Mouse (Mus musculus): ENCODE measurements around the gene Cog1.
A peak's percentile ranks its signal among the peaks of the same experiment; 100 is the strongest.

Cog1 gene

DNA sequence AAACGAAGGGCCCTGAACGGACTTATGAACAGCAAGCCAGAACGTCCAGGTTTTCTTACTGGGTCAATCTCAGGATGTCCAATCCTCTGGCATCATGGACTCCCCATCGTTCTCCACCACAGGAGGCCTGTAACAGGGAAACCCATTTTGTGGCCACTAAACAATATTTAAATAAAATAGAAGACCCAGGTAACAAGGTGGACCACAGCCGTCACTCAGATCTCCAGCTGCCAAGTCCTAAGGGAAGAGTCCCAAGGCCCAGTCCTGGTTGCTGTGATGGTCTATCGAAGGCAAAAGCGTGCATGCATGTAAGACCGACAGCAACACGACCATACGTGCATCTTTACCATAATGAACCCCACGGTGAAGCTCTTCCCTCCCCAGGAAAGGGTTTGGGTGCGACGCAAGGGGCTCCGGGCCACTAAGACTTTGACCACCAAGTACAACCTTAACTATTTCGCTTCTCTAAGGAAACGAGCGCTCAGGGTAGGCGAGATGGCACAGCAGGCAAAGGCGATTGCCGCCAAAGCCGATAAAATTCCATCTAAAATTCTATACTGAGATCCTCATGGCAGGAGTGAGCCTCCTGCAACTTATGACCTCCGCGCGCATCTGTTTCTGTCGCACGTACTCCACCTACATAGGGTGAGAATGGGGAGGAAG lies at the start of gene Cog1:
TSS of gene Cog1 (plus strand) at position 480 of the 663 bp plus-strand sequence.
- no peak for DNase-seq (ENCODE audit: inconsistent ontology term)

DNA sequence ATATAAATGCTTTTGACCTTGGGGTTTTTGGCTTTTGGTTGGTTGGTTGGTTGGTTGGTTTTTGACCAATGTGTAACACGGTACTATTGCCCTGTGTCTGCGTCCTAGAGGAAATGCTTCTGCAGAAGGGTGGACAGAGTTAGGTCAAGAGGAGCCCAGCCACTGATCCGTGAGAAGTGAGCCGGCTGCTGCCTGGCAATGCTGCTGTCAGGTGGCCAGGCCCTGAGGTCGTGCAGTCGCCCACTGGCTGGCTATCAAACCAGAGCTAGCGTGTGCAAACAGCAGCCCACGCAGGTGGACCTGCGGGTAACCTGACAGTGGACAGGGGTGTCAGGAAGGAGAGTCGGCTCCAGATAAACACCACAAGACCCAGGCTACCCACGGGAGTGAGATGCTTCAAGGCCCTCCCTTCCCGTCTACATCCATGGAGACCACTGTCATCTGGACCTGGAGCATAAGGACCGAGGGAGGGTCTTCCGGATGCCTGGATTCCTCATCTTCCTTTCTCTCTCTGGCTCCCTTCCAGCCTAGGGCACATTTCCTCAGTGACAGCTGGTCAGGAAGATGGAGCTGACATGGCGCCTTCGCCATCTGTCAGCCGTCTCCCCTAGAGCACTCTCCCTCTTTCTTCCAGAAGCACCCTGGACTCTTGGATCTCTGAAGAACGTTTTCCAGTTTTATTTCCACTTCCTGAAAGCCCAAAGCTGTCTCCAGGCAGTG lies 48.3 kb upstream of the Cog1 start:
- no peak for DNase-seq (ENCODE audit: inconsistent ontology term)

DNA sequence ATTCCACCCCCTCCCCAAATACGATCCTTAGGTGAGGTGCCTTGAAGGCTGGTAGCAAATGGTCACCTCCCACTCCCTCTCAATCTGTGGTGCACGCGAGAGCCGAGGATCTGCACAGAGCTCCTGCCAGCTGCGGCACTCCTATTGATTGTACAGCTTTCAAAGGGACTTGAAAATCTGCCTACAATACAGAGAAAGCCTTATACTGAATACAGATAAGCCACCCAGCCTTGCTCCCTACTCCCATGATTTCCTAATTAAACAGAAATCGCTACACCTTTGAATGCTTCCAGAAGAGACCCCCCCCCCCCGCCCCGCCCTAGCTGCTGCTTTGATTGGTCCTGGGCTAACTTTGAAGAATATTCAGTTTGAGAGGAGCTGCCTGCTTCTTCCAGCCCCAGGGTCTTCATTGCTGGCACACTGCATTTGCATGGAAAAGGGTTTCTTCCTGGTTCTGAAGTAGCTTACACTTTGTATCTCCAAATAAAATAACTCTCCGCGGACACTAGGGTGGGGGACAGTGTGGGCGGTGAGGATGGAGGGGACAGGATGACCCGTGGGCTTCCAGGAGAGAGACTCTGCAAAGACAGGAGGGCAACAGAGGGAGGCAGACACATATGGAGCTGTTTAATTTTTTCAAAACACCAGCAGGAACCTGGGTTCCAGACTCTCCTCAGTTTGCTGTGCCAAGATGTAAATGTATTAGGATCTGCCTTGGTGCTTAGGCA lies 47.2 kb upstream of the Cog1 start:
- DNase-seq (ENCODE audit: inconsistent ontology term): no peak

- no peak for DNase-seq (ENCODE audit: inconsistent ontology term)
Measured at GRCm38 (mm10) chr11:113607556-113607955, 41.4 kb upstream of the Cog1 start.

GRCm38 (mm10) chr11:113609581-113609980 lies 39.4 kb upstream of the Cog1 start:
- no peak for DNase-seq (ENCODE audit: inconsistent ontology term)

DNA sequence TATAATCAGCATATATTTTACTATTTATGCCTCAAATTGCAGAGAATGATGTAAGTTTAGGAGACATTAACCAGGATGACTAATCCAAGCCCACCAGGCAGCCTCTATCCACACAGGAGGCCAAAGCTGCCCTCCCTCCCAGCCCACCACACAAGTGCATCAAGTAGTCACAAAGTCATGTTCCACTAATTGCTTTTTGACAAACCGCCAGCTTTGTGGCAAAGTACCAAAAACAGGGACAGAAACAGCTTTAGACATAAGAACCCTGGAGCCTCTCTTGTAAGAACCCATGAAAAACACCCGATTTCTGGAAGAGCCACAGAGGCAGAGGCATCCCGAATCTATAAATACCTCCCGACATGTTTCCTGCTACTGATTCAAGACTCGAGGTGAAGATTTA lies 38.7 kb upstream of the Cog1 start:
- peak; percentile 76 for DNase-seq (ENCODE audit: inconsistent ontology term)

- DNase-seq (ENCODE audit: inconsistent ontology term): peak; percentile 11
Measured at GRCm38 (mm10) chr11:113611112-113611646, 37.8 kb upstream of the Cog1 start.

DNA sequence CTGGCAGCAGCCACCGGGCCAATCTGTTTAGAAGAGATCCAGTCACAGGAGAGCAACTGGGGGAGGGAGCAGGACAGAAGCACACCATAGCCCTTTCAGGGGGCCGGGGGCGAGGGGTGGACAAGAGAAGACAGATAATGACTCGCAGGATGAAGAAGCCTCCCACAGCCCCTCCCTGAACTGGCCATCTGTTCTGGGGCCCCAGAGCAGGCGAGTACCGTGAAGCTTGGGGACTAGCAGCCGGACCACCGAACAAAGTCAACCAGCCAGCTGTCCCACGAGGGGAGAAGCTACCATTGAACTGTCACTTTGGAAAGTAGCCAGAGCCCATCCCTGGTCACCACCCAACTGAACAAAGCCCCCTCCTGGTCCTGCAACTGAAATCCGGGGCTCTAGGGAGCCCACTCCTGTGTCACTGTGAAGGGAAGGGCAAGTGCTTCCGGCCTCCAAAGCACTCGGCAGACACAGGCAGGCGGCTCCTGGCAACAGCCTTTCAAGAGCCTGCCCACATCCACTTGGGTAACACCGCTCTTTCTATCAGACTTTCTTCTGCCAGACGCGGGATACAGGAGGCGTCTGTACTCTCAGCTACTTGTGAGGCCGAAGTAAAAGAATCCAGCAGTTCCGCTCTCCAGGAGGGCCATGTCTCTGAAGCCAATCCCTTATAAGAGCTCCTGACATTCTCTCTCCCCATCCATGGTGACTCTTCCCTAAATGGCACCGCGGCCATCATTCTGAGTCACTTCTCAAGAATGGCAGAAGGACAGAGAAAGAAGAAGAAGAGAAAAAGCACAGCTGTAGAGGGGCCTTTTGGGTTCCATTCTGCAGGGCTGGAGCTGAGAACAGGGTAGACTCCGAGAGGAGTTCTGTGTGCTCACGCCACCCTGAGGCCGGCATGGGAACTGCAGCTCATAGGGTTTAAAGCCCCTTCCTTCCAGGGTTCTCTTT lies 37.0 kb upstream of the Cog1 start:
- DNase-seq (ENCODE audit: inconsistent ontology term): peak; percentile 86

- no peak for DNase-seq (ENCODE audit: inconsistent ontology term)
Measured at GRCm38 (mm10) chr11:113614476-113614875, 34.5 kb upstream of the Cog1 start.

DNA sequence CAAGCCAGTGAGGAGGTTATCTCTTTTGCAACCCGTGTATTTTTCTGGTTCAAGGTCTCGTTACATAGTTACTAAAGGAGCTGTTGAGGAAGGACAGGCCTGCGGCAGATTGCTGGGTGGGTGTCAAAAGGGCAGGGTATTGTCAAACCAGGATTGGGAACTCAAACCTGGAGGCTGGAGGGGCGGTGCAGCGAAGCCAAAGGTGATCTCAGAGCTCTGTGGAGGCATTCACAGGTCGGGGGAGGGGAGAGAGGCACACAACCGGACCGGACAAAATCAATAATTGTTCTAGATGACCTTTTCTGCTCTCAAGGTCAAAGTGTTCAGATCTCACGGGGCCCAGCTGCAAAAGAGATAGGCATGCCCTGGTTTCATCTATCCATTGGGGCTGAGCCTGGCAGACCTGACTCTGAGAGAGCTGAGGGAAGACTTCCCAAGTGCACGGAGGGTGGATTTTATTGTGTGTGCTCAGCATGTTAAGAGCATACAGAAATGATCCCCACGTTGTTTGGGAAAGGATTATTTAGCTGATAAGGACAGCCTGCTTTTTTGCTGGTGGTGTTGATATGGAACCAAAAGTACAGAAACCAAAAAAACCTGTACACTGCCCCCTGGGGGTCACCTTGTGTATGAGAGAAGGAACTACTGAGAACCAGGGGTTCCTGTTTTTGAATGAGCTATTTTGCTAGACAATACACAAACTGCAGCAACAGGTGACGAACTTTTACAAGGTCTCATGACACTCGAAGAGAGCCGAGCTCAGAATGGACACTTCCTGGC lies 31.6 kb upstream of the Cog1 start:
- DNase-seq (ENCODE audit: inconsistent ontology term): peak; percentile 62

DNA sequence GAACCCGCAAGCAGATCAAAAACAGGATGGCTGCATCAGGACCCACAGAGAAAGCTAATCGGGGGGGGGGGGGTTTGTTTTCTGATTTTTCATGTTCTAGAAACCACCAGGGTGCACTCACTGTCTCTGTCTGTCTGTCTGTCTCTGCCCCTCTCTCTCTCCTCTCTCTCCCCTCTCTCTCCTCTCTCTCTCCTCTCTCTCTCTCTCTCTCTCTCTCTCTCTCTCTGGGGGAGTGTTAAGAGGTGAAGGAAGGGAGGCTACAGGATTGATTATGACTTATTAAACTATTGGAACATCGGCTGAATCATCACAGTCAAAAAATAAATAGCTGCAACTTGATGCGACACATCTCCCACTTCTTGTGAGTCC lies 30.7 kb upstream of the Cog1 start:
- no peak for DNase-seq (ENCODE audit: inconsistent ontology term)

DNA sequence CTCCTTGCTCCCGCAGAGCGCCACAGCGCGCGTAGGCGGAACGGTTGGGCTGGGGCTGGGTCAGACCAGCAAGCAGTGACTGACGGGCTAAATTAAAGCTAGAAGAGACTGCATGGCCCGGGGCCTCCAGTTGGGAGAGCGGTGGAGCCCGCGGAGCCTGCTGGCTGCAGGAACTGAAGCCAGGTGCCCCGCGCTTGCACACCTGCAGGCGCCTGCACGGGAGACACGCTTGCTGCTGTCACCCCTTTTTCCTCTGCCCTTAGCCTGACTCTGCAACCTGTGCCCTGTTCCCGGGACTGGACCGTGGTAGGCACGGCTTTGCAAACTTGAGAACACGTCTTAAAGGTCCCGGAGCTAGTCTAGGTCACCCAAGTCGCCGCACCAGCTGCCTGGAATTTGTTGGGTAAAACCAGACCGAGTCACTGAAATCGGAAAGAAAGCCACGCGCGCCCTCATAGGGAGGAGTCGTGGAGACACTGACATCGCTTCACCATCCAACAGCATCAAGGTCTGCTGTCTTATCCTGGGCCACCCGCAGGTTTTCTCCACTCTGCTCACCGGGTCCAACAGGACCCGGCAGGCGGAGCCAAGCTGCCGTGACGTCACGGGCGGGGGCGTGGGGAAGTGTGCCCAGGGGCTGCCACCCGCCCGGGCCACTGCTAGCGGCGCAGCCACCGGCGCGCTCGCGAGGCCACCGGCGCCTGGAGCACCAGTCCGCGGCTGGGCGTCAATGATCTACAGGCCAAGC lies 30.1 kb upstream of the Cog1 start, which contains the start of gene Sstr2:
TSS of gene Sstr2 (plus strand) at position 671 of the 748 bp plus-strand sequence.
- DNase-seq (ENCODE audit: inconsistent ontology term): peak; percentile 90

- no peak for DNase-seq (ENCODE audit: inconsistent ontology term)
Measured at GRCm38 (mm10) chr11:113619420-113620080, 29.4 kb upstream of the Cog1 start.

- no peak for DNase-seq (ENCODE audit: inconsistent ontology term)
Measured at GRCm38 (mm10) chr11:113621001-113621400, 28.0 kb upstream of the Cog1 start.

GRCm38 (mm10) chr11:113622028-113622427 lies 26.9 kb upstream of the Cog1 start:
- no peak for DNase-seq (ENCODE audit: inconsistent ontology term)

- DNase-seq (ENCODE audit: inconsistent ontology term): no peak
Measured at GRCm38 (mm10) chr11:113625437-113625836, 23.5 kb upstream of the Cog1 start.

DNA sequence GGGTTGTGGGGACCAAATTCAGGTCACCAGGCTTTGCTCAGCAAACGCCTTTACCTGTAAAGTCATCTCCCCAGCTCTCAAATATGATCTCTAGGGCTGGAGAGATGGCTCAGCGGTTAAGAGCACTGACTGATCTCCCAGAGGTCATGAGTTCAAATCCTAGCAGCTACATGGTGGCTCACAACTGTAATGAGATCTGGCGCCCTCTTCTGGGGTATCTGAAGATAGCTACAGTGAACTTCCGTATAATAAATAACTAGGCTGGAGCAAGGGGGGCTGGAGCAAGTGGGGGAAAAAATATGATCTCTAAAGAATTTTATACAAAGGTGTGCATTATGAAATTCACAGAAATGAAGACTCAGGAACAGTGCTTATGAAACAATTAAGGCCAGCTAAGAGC lies 21.2 kb upstream of the Cog1 start:
- no peak for DNase-seq (ENCODE audit: inconsistent ontology term)

- peak; percentile 26 for DNase-seq (ENCODE audit: inconsistent ontology term)
Measured at GRCm38 (mm10) chr11:113630642-113631041, 18.3 kb upstream of the Cog1 start.

GRCm38 (mm10) chr11:113631302-113631701 lies 17.7 kb upstream of the Cog1 start:
- DNase-seq (ENCODE audit: inconsistent ontology term): no peak

All from Muller cell, postnatal 12 days (primary cell).